Mouse (Mus musculus) megakaryocyte, embryonic 14.5 days (primary cell): ENCODE data around the gene C2cd3.

Source experiments
- FLI1 ChIP-seq: IDR thresholded peaks from 2 replicates; pipeline ENCODE4 v1.6.1; 2012; ENCODE audit warnings: low read length, inconsistent platforms, mixed read lengths
- GATA1 ChIP-seq: IDR thresholded peaks from 3 replicates; pipeline ENCODE4 v1.6.1; 2012; ENCODE audit warnings: mixed read lengths, low read length, inconsistent platforms, borderline replicate concordance

DNA sequence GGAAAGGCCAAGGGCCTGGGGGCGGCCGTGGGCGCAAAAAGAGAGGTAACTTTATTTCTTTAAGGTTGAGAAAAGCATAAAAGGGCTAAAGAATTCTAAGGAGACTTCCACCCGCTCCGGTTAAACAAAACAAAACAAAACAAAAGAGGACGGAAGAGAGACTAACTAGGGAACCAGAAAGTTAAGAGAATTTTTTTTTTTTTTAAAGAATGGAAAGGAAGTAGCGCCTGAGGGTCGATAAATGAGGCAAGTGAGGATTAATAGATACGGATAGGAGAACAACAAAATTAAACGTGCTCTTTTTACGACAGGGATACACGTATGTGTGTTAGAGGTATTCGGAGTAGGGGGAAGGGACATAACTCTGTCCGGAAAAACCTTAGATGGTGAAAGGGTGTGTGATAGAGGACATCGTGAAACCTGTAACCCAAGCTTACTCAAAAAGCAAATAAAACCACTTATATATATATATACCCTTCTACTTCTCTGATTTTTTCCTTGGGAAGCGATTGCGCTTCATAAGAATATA lies 483 bp downstream of the C2cd3 start:
- TF ChIP-seq GATA1 (no peak), FLI1 (no peak)
